Mouse (Mus musculus) hindbrain, embryonic 15.5 days (tissue): Measurements from ENCODE around the gene Ubash3a. TPM values are rescaled to one million over a fixed set of nuclear protein-coding genes. Genes with fewer than 3 reads are reported as not detected.

Experiments used
- ATAC-seq: fragments of 200-750 bp; cut with Nextera tagmentation; 2 replicates; pipeline ENCODE4 v1.8.0; 2017; ENCODE audit warnings: low read depth, moderate number of reproducible peaks, moderate TSS enrichment; ENCODE audit not compliant: low FRiP score
- H3K27ac ChIP-seq: fragments of 300-500 bp; sonication (generic); replicated peaks from 2 replicates; pipeline ENCODE4 v1.5.1; 2015; ENCODE audit warnings: mild to moderate bottlenecking, inconsistent platforms
- H3K27me3 ChIP-seq: fragments of 300-500 bp; sonication (generic); 2 replicates; pipeline ENCODE4 v1.6.1; 2015; ENCODE audit warnings: control low read depth, inconsistent platforms
- H3K36me3 ChIP-seq: fragments of 300-500 bp; sonication (generic); 2 replicates; pipeline ENCODE4 v1.6.1; 2015; ENCODE audit warnings: control low read depth, inconsistent platforms
- H3K4me1 ChIP-seq: fragments of 300-500 bp; sonication (generic); replicated peaks from 2 replicates; pipeline ENCODE4 v1.6.1; 2015; ENCODE audit warnings: control low read depth, inconsistent platforms
- H3K4me2 ChIP-seq: fragments of 300-500 bp; sonication (generic); 2 replicates; pipeline ENCODE4 v1.6.1; 2015; ENCODE audit warnings: moderate library complexity, mild to moderate bottlenecking, inconsistent platforms
- H3K4me3 ChIP-seq: fragments of 300-500 bp; sonication (generic); 2 replicates; pipeline ENCODE4 v1.5.1; 2015; ENCODE audit warnings: mild to moderate bottlenecking, inconsistent platforms
- H3K9ac ChIP-seq: fragments of 300-500 bp; sonication (generic); 2 replicates; pipeline ENCODE4 v1.6.1; 2015; ENCODE audit warnings: inconsistent platforms
- H3K9me3 ChIP-seq: fragments of 300-500 bp; sonication (generic); 2 replicates; pipeline ENCODE4 v1.6.1; 2016; ENCODE audit warnings: control low read depth, inconsistent platforms
- WGBS: fragments of 180-500 bp; shearing (Covaris S2); methylation state at CpG from one replicate; pipeline ENCODE4 v1.1.7; 2015; 5-methylcytosine and 5-hydroxymethylcytosine counted together
- polyA plus RNA-seq: library from polyadenylated mRNA; unstranded; fragments of >200 nt; fragmentation: Nextera tagmentation; extraction: Ambion mirVana; gene quantifications from 2 replicates; pipeline ENCODE4 v1.2.1, GENCODE M21; 2015

The Ubash3a gene
- 0.09 TPM in 1 of 2 replicates, not detected in the other for polyA plus RNA-seq

DNA sequence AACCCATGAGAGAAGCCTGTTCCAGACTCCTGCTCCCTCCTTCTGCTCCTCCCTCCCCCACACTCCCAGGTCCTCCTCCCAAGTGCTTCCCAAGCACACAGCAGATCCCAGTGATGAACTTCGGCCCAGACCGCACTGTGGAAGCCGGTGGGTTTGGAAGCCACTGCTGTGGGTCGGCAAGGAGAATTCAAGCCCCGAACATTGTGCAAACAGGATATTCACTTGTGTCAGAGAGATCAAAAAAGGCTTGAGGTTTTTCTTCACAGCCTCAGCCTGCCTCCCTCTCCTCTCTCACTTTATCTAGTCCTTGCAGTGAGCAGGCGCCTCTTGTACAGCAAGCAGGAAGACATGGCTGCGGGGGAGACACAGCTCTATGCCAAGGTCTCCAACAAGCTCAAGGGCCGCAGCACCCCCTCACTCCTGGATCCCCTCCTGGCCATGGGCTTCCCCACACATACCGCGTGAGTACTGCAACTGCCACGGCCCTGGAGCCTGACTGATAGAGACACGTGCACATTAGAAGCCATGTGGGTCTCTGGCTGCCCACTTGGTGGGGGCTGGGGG is at the start of gene Ubash3a:
TSS of gene Ubash3a (plus strand) at position 103 of the 564 bp plus-strand sequence.
- Histone ChIP-seq H3K9ac (no peak within 1 kb of the TSS), H3K4me2 (no peak within 1 kb of the TSS), H3K9me3 (no peaks in the 10 kb centered on the region), H3K27me3 (no peaks in the 10 kb centered on the region), H3K4me1 (no peaks in the 10 kb centered on the region), H3K36me3 (no peaks in the 10 kb centered on the region), H3K4me3 (no peak within 1 kb of the TSS), H3K27ac (no peak within 1 kb of the TSS)
- ATAC-seq = no peak
- 80% methylated on average over 12 of the region's 12 CpGs for WGBS

DNA sequence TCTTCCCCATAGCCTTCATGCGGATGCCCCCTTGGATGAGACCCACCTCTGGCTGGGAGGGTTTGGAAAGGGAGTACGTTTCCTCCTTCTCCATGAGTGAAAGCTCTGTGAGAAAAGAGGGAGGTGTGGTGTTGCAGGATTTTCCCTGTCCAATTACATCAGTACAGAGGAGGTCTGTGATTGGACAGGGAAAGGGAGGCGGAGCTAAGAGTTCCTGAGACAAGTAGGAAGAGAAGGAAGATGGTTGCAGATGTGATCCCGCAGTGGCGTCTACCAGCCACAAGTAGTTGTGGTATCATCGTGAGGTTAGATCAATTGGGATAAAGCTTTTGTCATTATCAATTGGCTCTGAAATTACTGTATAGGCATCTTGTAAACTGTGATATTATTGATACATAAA is 49.8 kb upstream of the Ubash3a start:
- Histone ChIP-seq H3K27me3 (no peaks in the 10 kb centered on the region), H3K9ac (no peak overlapping the region), H3K9me3 (no peaks in the 10 kb centered on the region), H3K4me1 (no peaks in the 10 kb centered on the region), H3K4me2 (no peak overlapping the region), H3K27ac (no peak overlapping the region), H3K4me3 (no peak overlapping the region), H3K36me3 (no peaks in the 10 kb centered on the region)
- 82% methylated on average over 6 of the region's 6 CpGs for whole genome bisulfite sequencing
- ATAC-seq = no peak

DNA sequence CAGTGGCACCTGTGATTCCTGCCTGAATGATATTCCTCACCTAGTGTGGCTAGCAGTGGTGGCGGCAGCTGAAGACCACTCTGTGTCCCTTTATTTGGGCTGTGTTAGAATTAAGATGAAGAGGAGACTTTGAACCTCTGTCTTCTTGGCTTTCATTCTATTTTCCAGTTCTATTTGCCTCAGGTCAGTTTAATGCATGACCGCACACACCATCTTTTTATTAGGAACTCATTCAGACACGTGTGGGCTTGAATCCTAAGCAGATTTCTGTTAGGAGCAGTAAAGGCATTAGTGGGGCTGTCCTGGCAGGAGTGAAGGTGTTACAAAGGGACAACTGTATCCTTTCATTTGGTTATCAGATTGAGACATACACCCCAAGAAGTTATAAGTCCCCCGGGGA is 47.4 kb upstream of the Ubash3a start:
- ATAC-seq = no peak
- H3K36me3 ChIP-seq = no peaks in the 10 kb centered on the region
- no peaks in the 10 kb centered on the region for H3K4me1 ChIP-seq
- no peaks in the 10 kb centered on the region for H3K9me3 ChIP-seq
- H3K27ac ChIP-seq = no peak overlapping the region
- no peak overlapping the region for H3K4me3 ChIP-seq
- no peak overlapping the region for H3K9ac ChIP-seq
- H3K27me3 ChIP-seq = no peaks in the 10 kb centered on the region
- H3K4me2 ChIP-seq = no peak overlapping the region
- WGBS = 68% methylated on average over 4 of the region's 4 CpGs

DNA sequence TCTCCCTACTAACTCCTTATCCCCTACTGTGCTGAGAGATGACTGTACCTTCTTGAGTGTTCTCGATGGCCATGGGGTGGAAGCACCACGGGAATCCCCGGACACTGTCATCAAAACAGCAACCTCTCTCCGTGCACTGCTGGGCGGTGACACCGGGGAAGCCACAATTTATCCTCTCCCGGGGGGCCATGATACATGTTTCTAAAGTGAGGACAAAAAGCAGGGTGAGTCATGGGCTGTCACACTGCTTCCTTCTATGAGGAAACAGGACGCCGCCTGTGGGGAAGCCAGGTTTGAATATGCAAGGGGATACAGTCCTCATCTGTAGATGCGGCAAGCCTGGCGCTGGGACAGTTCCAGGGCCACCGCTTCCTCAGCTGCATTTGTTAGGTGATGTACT is 45.1 kb upstream of the Ubash3a start:
- no peaks in the 10 kb centered on the region for H3K27me3 ChIP-seq
- no peaks in the 10 kb centered on the region for H3K36me3 ChIP-seq
- H3K9ac ChIP-seq = no peak overlapping the region
- 90% methylated on average over 12 of the region's 12 CpGs for WGBS
- no peak overlapping the region for H3K4me3 ChIP-seq
- H3K9me3 ChIP-seq = no peaks in the 10 kb centered on the region
- no peaks in the 10 kb centered on the region for H3K4me1 ChIP-seq
- no peak for ATAC-seq
- H3K27ac ChIP-seq = no peak overlapping the region
- no peak overlapping the region for H3K4me2 ChIP-seq

DNA sequence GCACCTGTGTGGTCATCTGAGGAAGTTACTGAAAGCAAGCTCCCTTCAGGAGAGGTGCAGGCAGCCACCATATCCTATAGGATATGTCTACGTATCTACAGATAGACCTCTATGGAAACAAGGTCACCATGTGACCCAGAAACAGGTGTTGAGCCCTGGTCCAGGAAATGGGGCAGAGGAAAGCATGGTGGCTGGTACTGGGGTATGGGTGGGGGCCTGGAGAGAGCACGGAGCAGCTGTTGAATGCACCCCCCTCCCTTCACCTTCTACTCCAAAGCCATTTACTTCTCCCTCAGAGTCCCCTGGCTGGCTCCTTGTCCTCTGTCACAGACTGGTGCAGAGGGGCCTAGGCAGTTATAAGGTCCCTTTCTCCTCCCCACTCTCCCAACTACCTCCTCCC is 43.9 kb upstream of the Ubash3a start:
- ATAC-seq = no peak
- Histone ChIP-seq H3K27ac (no peak overlapping the region), H3K27me3 (no peaks in the 10 kb centered on the region), H3K4me1 (no peaks in the 10 kb centered on the region), H3K4me2 (no peak overlapping the region), H3K9me3 (no peaks in the 10 kb centered on the region), H3K4me3 (no peak overlapping the region), H3K9ac (no peak overlapping the region), H3K36me3 (no peaks in the 10 kb centered on the region)
- 70% methylated on average over 2 of the region's 2 CpGs for WGBS

DNA sequence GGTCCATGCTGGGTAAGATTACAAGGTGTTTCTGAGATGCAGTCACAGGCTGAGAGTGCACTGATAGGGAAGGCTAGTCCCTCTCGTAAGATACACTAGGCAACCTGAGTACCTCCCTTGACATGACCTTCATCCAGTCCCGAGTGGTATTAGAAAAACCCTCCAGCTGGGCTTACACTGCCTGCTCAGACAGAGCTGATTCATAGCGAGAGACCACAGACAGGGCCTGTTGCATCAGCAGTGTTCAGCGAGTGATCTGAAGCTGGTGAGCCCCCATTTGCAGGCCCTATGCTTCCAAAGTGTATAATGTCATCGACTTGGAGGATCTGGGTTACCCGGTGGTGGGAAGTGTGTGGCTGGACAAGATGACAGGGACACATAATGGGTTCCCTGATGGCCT is 42.5 kb upstream of the Ubash3a start, which contains the start of gene Tff1:
TSS of gene Tff1 (minus strand) at position 151 of the 400 bp plus-strand sequence.
- Histone ChIP-seq H3K9me3 (no peaks in the 10 kb centered on the region), H3K4me2 (no peak within 1 kb of the TSS), H3K4me1 (no peaks in the 10 kb centered on the region), H3K36me3 (no peaks in the 10 kb centered on the region), H3K4me3 (no peak within 1 kb of the TSS), H3K27me3 (no peaks in the 10 kb centered on the region), H3K9ac (no peak within 1 kb of the TSS), H3K27ac (no peak within 1 kb of the TSS)
- ATAC-seq = no peak
- WGBS = 89% methylated on average over 6 of the region's 6 CpGs

DNA sequence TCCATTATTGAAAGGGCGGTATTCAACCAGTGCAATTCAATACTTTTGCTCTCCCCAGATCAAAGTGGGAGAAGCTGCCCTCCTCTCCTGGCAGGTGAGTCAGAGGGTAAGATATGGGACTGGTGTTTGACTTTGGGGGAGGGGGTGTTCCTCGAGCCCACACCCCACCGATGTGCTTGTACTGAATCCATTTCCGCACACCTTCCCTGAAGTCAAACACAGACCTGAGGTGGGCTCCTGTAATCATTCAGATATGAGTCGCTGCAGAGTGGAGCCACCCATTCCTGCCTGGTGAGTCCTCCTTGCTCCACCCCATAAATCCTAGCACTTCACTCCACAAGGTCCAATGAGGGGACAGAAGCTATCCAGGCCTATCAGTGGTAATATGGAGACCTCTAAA is 37.9 kb upstream of the Ubash3a start:
- WGBS = 92% methylated on average over 5 of the region's 5 CpGs
- no peak overlapping the region for H3K4me3 ChIP-seq
- H3K27me3 ChIP-seq = no peaks in the 10 kb centered on the region
- no peak overlapping the region for H3K9ac ChIP-seq
- H3K4me2 ChIP-seq = no peak overlapping the region
- no peaks in the 10 kb centered on the region for H3K4me1 ChIP-seq
- no peaks in the 10 kb centered on the region for H3K36me3 ChIP-seq
- no peak overlapping the region for H3K27ac ChIP-seq
- H3K9me3 ChIP-seq = no peaks in the 10 kb centered on the region
- ATAC-seq = no peak

DNA sequence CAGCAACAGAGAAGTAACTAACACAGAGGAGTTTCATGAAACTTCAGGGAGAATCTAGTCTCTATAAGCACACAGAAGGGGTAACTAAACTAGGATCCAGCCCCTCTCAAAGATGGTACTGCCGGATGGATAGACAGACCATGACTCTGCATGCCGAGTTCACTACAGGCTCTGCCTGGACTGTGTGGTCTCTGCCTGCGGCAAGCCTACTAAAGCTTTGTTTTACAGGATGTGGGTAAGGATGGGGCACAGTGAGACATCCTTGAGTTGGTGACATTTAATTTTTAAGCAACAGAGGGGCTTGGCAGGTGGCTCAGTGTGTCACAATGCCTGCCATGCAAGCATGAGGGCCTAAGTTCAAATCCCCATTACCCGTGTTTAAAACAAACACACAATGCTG is 31.4 kb upstream of the Ubash3a start:
- H3K4me3 ChIP-seq = no peak overlapping the region
- H3K27ac ChIP-seq = no peak overlapping the region
- whole genome bisulfite sequencing = 96% methylated on average over 4 of the region's 4 CpGs
- H3K9me3 ChIP-seq = no peaks in the 10 kb centered on the region
- no peaks in the 10 kb centered on the region for H3K36me3 ChIP-seq
- ATAC-seq = no peak
- H3K27me3 ChIP-seq = no peaks in the 10 kb centered on the region
- H3K4me2 ChIP-seq = no peak overlapping the region
- no peaks in the 10 kb centered on the region for H3K4me1 ChIP-seq
- H3K9ac ChIP-seq = no peak overlapping the region

DNA sequence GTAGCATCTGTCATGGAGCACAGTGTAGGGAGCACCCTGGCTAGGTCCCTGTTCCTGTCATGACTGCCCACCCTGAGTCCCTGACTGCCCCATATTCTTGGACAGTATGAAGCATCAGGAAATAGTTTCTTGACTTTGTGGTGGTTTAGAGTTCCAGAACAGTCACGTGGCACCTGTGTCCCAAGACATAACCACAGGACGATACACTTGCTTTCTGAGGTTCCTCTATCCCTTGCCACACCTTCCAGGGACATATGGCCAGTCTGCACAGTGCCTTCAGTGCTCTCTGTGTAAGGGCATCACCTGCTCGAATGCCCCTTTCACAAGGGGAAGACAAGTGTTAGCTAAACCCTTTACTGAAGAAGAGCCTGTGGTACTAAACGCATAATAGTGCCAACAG is 26.2 kb upstream of the Ubash3a start:
- ATAC-seq = no peak
- H3K27me3 ChIP-seq = no peaks in the 10 kb centered on the region
- H3K36me3 ChIP-seq = no peaks in the 10 kb centered on the region
- no peaks in the 10 kb centered on the region for H3K4me1 ChIP-seq
- WGBS = 88% methylated on average over 4 of the region's 4 CpGs
- no peak overlapping the region for H3K9ac ChIP-seq
- no peaks in the 10 kb centered on the region for H3K9me3 ChIP-seq
- no peak overlapping the region for H3K4me2 ChIP-seq
- no peak overlapping the region for H3K4me3 ChIP-seq
- H3K27ac ChIP-seq = no peak overlapping the region

DNA sequence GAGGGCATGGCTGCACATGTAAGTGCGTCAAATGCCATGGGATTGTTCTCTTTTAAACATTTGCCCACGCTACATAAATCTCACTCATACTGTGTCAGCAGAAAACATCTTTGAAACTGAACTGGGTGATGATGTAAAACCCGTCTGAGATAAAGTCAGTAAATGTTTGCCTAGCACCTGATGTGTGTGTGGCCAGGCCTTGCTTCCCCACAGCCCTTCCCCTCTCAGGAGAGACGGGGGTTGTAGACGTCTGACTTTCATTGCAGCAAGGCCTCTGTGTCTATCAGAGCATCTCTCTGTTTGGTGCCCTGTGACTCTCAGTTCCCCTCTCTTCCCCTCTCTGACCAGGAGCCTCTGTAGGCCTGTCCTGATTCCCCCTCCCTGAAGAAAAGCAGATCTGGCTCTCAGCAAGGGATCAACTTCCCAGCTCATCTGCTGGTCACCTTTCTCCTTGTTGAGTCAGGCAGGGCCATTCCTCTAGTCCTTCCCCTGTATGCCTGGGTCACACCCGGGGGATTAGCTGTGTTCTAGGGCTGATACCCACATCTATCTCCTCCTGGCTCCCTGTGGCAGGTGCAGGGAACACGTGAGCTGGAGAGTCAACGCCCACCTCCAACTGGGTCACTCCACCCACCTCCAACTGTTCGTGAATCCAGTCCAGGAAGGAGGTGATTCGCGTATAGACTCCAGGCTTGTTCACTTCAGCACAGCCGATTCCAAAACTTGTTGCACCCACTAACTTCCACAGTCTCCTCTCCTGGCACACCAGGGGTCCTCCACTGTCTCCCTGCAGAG is 24.3 kb upstream of the Ubash3a start:
- Histone ChIP-seq H3K9ac (no peak overlapping the region), H3K4me1 (no peaks in the 10 kb centered on the region), H3K4me2 (no peak overlapping the region), H3K9me3 (no peaks in the 10 kb centered on the region), H3K27ac (no peak overlapping the region), H3K36me3 (no peaks in the 10 kb centered on the region), H3K27me3 (no peaks in the 10 kb centered on the region), H3K4me3 (no peak overlapping the region)
- ATAC-seq = no peak
- WGBS = 74% methylated on average over 12 of the region's 12 CpGs

DNA sequence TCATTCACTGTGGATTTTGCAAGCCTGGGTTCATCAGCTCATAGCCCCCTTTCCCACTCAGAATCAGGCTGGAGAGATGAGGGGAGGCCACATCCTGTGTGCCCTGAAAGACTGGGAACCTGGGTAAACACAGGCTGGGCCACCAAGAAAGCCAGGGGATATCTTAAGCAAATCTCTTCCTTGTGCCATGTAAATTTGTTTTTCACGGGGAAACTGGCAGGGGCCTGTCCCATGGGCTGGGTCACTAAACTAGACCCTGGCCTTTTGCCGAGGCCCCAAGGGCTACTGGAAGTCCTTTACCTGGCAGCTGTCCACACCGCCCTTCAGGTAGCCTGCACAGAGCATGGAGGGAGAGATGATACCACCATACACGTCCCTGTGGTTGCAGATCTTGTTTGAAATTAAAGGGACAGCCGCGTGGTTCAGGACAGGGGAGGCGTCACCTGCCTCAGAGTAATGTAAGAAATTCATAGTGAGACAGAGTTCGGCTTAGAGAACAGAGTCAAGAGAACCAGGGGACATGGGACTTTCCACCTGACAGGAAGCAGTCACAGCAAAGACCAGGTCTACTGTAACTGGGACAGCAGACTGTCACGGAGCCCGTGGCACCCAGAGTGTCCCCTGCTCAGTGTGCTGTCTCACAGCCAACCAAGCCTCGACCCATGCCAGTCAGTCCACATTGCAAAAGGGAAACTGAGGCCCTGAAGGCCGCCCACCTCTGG is 23.2 kb upstream of the Ubash3a start:
- 86% methylated on average over 12 of the region's 12 CpGs for WGBS

DNA sequence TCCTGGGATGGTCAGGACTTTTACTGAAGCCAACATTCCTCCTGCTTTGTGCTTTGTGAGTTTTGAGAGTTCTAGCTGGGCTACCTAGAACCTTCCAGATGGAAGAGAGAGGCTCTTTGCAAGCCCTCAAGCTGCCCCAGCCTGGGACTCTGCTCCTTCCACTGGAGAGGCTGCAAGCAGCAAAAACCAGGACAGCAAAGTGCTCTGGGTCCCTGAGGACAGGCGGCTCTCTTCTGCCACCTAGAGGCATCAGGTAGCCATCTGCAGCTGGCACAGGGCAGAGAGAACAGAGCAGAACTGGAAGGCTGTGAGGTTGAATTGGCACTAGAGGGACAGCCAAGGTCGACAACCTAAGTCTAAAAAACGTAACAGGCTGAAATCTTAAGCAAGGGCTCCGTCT is 20.3 kb upstream of the Ubash3a start:
- H3K4me2 ChIP-seq = no peak overlapping the region
- no peaks in the 10 kb centered on the region for H3K9me3 ChIP-seq
- H3K36me3 ChIP-seq = no peaks in the 10 kb centered on the region
- H3K4me3 ChIP-seq = no peak overlapping the region
- 23% methylated on average over 4 of the region's 4 CpGs for WGBS
- no peaks in the 10 kb centered on the region for H3K4me1 ChIP-seq
- no peak overlapping the region for H3K9ac ChIP-seq
- no peak for ATAC-seq
- no peak overlapping the region for H3K27ac ChIP-seq
- no peaks in the 10 kb centered on the region for H3K27me3 ChIP-seq

More for the DNA sequence above, 23.2 kb upstream of the Ubash3a start:
- H3K4me2 ChIP-seq = no peak overlapping the region
- no peaks in the 10 kb centered on the region for H3K4me1 ChIP-seq
- H3K27me3 ChIP-seq = no peaks in the 10 kb centered on the region
- ATAC-seq = no peak
- H3K9ac ChIP-seq = no peak overlapping the region
- no peak overlapping the region for H3K27ac ChIP-seq
- no peaks in the 10 kb centered on the region for H3K9me3 ChIP-seq
- no peak overlapping the region for H3K4me3 ChIP-seq
- no peaks in the 10 kb centered on the region for H3K36me3 ChIP-seq
